Mouse (Mus musculus): ENCODE measurements around the gene Pcgf1.
A peak's percentile ranks its signal among the peaks of the same experiment; 100 is the strongest.

Gene Pcgf1

DNA sequence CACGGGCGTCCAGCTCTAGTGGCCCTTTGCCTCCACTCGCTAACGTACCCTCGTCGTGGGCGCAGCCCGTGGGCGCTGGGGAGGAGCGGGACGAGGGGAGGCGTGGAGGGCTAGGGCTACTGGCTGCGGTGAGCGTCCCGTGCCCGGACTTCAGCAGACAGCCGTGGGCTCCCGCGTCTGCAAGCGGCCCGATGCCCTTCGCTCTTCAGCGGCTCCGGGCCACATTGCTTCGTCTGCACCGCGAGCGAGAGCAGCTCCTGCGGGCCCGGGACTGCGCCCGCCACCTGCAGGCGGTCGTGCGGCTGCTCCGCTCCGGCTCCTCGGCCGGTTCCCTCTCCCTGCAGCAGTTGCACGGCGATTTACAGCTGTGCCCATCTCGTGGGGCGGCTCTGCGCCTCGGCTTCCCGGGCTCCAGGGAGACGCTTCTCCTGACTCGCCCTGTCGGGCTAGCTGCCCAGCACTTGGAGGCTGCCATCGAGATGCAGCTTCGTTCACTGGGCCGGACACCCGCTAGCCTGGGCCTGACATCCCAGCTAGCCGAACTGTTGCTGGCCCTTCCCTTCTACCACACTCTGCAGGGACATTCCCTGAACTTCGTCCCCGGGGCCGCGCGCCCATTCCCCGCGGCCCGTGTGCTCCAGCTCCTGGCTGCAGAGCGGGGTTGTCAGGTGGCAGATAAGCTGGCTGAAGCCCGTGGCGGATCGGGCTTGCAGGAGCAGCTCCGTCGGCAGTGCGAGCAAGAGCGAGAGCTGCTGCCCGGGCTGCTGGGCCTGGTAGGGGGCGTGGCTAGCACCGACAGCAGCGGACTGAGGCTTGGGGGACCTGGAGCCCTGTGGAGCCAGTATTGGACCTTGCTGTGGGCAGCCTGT, 24.3 kb downstream of the Pcgf1 start:
- peak; percentile 78 for DNase-seq (ENCODE audit: low read depth, low spot score)

DNA sequence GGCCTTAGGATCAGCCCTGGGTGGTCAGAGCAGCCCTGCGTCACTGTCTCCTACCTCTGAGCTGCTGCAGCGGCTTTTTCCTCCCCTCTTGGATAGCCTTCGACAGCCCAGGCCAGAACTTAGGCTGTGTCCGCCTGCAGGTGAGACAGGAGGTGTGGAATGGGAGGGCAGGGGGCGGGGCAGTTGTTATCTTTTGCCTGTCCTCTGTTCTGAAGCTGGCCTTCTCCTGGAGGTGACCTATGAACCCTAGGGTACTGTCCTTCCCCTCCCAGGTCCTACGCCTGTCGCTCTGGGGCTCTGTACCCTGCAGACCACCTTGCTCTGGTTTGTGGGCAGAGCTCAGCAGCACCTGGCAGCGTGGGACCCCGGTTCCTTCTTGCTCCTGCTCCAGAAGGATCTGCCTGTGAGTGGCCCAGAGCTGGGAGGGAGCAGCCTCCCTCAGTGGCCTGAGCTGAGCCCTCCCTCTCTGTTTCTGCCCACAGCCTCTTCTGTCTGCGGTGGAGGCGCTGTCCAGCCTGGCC, 25.5 kb downstream of the Pcgf1 start:
- DNase-seq (ENCODE audit: low read depth, low spot score), result no peak

DNA sequence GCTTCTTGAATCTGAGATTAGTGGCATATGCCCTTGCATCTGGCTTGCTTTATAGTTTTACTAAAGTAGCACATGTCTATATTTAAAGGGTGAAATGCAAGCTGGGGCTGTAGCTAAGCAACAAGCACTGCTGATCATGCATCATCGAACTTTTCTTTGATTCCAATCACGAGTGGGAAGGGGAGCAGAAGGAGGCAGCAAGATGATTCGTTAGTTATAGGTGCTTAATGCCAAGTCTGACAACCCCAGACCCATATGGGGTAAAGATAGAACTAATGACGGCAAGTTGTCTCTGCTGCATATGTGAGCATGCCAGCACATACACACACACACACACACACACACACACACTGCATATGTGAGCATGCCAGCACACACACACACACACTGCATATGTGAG, 26.5 kb downstream of the Pcgf1 start:
- DNase-seq (ENCODE audit: low read depth, low spot score), result no peak

DNA sequence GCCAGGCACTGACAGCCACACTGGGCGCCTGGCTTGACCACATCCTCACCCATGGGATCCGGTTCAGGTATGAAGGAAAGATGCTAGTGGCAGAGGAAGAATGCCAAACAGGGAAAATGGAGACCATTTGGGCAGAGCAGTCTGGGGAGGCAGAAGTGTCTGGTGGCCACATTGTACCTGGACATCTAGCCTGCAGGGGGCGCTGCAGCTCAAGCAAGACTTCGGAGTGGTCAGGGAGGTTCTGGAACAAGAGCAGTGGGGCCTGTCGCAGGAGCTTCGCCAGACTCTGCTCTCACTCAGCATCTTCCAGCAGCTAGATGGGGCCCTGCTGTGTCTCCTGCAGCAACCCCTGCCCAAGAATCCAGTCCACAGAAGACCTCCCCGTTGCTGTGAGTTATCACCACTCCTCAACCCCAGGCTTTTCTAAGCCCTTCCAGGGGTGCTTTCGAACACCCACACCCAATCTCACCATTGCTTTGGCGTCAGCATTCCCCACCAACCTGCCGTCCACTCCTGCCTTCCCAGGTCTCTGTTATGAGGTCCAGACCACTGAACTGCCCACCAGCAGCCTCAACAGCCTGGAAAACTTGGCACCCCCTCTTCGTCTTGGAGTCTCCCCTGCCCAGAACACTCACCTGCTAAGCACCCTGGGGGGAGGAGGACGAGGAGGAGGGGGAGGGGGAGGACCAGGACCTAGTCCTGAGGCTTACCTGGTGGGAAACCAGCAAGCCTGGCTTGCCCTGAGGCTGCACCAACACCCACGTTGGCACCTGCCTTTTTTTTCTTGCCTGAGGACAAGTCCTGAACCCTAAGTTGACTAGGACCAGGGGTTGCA, 30.1 kb downstream of the Pcgf1 start:
- DNase-seq (ENCODE audit: low read depth, low spot score), result peak; percentile 91

DNA sequence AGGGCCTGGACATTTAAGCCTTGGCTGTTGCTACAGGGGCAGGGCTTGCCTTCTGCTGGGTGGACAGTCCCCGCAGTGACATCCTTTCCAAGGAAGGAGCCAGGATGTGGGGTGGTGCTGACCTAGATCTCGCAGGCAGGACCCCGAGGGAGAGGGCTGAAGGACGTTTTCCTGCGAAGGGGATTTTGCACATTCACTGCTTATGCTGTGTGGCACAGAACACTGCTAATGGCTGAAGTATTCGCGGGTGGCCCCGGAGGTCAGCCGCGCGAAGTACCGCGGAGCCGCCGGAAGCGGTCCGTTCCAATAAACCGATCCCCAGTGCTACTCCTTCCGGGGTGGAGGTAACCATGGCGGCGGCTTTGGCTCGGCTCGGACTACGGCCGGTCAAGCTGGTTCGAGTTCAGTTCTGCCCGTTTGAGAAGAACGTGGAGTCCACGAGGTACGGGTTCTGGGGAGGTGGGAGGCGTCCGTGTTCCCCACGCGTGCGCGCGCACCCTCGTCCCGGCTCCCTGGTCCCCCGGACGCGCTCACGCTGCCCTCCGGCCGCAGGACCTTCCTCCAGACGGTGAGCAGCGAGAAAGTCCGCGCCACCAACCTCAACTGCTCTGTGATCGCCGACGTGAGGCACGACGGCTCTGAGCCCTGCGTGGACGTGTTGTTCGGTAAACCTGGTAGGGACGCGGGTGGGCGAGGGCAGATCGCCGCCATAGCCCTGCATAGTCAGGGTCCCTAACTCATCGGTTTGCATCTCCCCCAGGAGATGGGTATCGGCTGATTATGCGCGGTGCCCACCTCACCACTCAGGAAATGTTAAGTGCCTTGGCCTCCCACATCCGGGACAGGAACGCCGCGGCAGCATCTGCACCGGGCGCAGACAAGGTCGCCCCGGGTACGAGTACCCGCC, 31.3 kb downstream of the Pcgf1 start, which contains the start of gene Mrpl53:
TSS of gene Mrpl53 (plus strand) at position 279 of the 907 bp plus-strand sequence.
- DNase-seq (ENCODE audit: low read depth, low spot score), result peak; percentile 82

DNA sequence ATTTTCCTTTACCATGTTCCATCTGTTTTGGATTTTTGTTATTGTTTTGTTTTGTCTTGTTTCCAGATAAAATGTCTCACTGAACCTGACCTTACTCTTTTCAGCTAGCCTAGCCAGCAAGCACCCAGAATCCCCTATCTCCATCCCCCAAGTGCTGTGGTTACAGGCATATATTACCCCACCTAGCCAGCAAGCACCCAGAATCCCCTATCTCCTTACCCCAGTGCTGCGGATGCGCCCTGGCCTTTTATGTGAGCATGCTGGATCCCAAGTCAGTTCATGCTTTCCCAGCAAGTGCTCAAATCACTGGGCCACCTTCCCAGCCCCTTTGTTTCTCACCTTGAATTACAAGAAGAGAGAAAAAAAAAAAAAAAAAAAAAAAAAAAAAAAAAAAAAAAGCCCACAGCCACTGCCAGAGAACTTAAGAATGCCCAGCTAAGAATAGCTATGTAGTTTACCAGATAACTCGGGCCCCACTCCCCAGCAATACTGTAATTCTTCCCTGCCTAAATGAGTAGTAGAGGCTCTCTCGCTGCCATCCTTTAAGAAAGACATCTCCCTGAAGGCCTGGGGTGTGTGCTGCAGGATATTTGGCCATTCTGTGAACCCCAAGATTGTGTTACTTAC, 34.0 kb downstream of the Pcgf1 start:
- DNase-seq (ENCODE audit: low read depth, low spot score), result no peak

DNA sequence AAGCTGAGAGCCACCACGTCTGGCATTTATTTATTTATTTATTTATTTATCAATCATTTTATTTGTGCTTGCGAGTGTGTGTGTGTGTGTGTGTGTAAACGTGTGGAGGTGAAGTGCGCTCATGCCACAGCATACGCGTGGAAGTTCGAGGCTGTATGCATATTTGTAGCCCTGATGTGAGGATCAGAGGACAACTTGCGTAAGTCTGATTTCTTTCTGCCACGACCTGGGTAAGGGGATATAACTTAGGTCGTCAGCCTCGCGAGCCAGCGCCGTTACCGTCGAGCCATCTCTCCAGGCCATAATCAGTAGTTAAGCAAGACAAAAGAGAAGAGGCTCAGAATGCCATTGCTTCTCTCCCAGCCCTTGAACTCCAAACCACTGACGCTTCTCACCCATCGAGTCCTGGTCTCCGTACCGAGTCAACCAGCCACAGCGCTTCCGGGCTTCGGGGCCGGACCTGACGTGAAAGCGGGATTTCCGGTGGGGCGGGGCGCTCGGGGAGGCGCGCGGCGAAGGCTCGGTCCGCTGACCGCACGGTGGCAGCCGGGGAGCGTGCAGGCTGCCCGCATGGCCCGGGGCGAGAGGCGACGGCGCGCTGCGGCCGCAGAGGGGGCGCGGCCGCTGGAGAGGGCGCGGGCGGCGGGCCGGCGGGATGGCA, 37.5 kb downstream of the Pcgf1 start, which contains the start of gene Mogs:
TSS of gene Mogs (plus strand) at position 486 of the 661 bp plus-strand sequence.
- DNase-seq (ENCODE audit: low read depth, low spot score), result peak; percentile 94

DNA sequence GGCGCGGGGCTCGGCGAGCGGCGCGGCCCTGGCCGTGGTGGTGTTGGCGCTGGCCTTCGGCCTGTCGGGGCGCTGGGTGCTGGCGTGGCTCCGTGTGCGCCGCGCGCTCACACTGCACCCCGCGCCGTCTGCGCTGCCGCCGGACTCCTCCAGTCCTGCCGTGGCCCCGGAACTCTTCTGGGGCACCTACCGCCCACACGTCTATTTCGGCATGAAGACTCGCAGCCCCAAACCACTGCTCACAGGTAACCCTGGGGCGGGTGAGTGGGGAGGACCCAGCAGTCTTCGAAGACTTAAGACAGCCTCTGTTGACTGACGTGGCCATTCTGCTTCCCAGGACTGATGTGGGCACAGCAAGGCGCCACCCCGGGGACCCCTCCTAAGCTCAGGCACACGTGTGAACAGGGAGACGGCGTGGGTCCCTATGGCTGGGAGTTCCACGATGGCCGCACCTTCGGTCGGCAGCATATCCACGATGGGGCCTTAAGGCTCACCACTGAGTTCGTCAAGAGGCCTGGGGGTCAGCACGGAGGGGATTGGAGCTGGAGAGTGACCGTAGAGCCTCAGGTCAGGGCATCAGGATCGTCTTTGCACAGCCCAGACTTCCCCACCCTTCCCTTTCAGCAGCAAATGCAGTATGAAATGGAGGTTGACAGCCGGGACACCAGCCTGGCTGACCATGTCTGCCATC, 38.2 kb downstream of the Pcgf1 start:
- DNase-seq (ENCODE audit: low read depth, low spot score), result no peak

DNA sequence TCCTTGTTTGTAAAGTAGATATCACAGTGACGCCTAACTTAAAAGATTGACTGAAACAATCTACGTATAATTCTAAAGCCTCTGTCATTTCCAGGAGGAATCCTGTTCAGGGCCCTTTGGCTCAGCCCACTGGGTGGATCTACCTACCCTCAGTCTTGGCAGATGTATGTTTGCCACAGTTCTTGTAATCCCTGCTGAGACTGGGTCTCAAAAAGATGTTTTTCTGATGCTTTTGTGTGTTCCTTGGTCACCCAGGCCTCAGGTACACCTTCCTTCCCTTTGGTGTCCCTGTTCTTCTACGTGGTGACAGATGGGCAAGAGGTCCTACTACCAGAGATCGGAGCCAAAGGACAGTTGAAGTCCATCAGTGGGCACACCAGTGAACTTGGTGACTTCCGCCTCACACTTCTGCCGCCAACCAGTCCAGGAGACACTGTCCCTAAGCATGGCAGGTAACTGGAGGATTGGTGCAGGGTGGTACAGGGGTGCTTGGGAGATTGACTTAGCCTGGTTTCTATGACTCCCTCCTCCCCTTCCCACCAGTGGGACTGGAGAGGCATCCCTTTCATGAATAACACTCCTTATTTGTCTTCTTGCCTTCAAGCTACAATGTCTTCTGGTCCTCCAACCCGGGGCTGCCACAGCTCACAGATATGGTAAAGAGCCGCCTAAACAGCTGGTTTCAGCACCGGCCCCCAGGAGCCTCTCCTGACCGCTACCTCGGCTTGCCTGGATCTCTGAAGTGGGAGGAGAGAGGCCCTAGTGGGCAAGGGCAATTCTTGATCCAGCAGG, 38.9 kb downstream of the Pcgf1 start:
- DNase-seq (ENCODE audit: low read depth, low spot score), result no peak

DNA sequence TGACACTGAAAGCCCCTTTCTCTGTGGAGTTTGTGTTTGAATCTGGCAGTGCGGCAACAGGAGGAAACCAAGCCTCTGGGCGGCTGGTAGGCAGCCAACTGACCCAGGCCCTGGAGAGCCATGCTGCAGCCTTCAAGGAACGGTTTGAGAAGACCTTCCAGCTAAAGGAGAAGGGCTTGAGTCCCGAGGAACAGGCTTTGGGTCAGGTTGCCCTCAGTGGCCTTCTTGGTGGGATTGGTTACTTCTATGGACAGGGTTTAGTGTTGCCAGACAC, 39.4 kb downstream of the Pcgf1 start:
- DNase-seq (ENCODE audit: low read depth, low spot score), result no peak

DNA sequence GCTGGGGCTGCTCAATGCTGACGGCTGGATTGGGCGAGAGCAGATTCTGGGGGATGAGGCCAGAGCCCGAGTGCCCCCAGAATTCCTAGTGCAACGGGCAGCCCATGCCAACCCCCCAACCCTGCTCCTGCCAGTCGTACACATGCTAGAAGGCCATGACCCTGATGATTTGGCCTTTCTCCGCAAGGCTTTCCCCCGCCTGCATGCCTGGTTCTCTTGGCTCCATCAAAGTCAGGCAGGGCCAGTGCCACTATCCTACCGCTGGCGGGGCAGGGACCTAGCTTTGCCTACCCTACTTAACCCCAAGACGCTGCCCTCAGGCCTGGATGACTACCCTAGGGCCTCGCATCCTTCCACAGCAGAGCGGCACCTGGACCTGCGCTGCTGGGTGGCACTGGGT, 39.9 kb downstream of the Pcgf1 start:
- no peak for DNase-seq (ENCODE audit: low read depth, low spot score)

DNA sequence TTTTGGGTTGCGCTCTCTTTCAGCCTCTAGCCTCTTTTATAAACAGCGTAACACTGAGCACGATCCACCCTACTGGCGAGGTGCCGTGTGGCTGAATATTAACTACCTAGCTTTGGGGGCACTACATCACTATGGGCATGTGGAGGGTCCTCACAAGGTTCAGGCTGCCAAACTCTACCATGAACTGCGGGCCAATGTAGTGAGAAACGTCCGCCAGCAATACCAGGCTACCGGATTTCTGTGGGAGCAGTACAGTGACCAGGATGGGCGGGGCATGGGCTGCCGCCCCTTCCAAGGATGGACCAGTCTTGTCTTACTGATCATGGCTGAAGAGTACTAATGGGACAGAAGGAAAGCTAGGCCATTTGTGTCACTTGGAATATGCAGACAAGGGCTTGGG, 40.7 kb downstream of the Pcgf1 start:
- no peak for DNase-seq (ENCODE audit: low read depth, low spot score)

DNA sequence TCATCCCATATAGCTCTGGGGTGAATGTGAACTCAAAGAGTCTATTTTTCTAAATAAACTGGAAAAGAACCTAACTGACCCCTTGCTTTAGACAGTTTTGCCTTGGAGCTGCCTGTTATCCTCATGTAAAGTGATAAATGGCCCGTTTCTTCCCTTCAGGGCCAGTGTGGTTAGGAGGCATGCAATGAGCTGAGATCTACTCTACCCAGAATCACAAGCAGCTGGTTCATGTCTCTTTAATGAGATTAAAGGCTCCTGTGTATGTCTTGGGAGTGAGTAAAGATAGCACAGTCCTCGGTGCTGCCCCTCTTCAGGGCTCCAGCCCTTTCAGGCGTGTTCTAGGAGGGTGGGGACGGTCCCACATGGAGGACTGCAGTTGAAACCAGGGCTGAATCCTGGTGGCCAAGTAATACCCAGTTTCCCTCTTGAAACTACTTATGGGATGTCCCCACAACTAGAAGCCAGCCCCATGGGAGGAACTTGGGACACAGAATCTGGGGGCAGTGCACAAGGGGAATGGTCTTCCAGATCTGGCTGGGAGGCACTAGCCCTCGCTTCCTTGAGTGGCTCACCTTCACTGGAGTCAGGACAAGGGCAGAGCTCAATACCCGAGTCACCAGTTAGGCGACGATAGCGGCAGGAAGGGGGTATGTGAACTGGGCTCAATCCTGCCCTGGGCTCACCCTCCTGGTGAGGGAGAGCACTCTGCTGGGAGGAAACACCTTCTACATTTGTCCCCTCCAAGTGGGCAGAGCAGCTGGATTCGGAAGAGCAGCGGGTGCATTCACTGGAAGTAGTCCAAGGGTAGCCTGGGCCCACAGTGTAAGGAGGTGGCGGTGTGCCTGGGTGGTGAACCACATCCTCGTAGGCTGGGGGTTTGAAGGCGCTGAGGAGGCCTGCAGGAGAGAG, 41.4 kb downstream of the Pcgf1 start:
- no peak for DNase-seq (ENCODE audit: low read depth, low spot score)

DNA sequence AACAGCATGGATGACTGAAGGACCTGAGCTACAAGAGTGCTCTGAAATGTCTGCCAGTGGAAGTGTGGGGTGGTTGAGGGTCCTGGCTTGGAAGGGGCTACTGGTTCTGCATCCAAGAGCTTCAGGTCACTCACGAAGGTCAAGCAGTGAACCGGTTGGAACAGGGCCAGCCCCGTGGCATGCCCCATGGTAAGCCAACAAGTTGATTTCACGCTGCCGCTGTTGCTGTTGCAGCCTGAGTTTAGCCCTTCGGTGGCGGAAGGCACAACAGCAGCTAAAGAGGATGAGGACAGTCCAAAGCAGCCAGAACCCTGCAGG, 42.0 kb downstream of the Pcgf1 start:
- no peak for DNase-seq (ENCODE audit: low read depth, low spot score)

DNA sequence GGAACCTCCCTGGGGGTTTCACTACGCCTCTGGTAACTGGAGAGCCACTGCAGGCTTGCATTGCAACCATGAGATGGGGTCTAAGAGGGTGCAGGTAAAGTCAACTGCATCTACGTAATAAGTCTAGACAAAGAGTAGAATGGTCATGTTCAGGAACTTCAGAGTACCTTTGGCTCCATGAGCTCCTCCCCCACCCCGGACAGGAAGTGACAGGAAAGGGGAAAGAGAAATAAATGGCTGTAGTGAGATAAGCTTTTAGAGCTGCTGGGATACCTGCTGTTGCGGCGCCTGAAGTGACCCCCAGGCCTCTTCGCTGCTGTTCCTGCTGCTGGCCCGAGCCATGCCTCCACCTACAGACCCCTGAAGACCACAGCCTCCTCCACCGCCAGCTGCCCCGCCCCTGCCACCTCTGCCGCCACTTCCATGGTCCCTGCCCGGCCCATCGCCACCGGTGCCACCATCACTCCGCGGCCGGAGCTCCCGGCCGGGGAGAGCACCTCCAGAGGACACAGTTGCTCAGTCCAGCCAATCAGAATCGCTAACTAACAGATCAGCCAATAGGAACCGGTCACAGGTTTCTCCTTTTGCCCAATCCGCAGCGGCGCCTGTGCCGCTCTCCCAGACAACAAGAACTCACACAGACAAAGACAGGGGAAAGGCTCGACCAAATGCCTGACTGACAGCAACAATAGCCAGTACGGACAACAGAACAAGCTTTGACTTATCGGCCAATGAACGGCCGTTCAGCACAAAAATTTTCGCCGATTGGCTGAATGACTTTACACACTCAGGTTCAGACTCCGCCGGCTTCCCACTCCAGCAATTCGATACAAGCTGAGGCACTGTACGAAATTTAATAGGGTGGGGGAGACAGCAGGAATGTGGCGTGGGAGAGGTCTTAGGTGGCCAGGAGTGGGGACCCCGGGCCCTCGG, 43.5 kb downstream of the Pcgf1 start, which contains the start of gene Wbp1:
TSS of gene Wbp1 (minus strand) at position 630 of the 933 bp plus-strand sequence.
- peak; percentile 100 for DNase-seq (ENCODE audit: low read depth, low spot score)

DNA sequence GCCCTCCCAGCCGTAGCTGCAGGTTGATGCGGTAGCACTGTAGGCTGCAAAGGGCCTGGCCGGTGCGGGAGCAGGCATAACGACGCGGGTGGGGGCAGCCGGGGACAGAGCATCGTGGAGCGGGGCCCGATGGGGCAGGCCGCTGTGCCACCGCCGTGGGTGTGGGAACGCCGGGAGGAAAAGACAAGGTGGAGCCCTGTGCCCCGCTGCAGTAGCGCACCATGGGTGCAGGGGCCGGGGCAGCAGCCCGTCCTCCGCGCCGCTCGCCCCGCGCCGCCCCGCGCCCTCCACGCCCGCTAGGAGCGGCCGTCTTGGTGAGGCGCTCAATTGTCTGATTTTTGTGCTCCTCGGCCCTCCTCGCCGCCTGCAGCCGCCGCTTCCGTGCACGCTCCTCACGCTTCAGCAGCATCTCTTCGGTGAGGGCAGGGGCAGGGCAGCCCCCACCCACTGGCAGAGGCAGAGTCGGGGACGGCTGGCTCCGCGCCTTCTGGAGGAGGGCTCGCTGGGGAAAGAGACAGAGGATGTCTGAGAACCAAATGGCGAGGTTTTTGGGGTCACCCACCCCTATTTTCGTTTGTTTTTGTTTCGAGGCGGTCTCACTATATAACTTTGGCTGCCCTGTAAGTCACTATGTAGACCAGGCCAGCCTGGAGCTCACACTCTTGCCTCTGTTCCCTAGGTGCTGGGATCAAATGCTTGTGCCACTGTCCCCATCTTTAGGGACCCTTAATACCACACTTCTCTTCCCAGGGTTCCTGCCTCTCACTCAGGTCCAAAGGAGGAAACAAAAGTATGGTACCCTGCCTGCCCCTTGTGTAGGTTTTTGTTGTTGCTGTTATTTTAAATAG, 44.4 kb downstream of the Pcgf1 start:
- no peak for DNase-seq (ENCODE audit: low read depth, low spot score)

Measured in 3T3-L1 (cell line).